Mouse (Mus musculus) limb, embryonic 13.5 days (tissue): ENCODE data around the gene Sec13. TPM values are rescaled to one million over a fixed set of nuclear protein-coding genes. Genes with fewer than 3 reads are reported as not detected.
A peak's percentile ranks its signal among the peaks of the same experiment; 100 is the strongest.
"Not testable (repeated sequence)": the region's sequence is repeated elsewhere in the genome, so short reads cannot be mapped to it uniquely, and the experiment has no call there.

Source experiments
- ATAC-seq: fragments of 200-750 bp; cut with Nextera tagmentation; 2 replicates; pipeline ENCODE4 v1.8.0; 2017; ENCODE audit warnings: low read depth, moderate number of reproducible peaks, moderate TSS enrichment; ENCODE audit not compliant: low FRiP score
- H3K27ac ChIP-seq: fragments of 300-500 bp; sonication (generic); 2 replicates; pipeline ENCODE4 v1.5.1; 2015; ENCODE audit warnings: inconsistent platforms, mild to moderate bottlenecking, moderate library complexity
- H3K27me3 ChIP-seq: fragments of 300-500 bp; sonication (generic); 2 replicates; pipeline ENCODE4 v1.6.1; 2015; ENCODE audit warnings: mild to moderate bottlenecking, inconsistent platforms
- H3K36me3 ChIP-seq: fragments of 300-500 bp; sonication (generic); 2 replicates; pipeline ENCODE4 v1.6.1; 2015; ENCODE audit warnings: inconsistent platforms, mild to moderate bottlenecking, moderate library complexity
- H3K4me1 ChIP-seq: fragments of 300-500 bp; sonication (generic); 2 replicates; pipeline ENCODE4 v1.6.1; 2015; ENCODE audit warnings: inconsistent platforms
- H3K4me2 ChIP-seq: fragments of 300-500 bp; sonication (generic); replicated peaks from 2 replicates; pipeline ENCODE4 v1.6.1; 2015; ENCODE audit warnings: inconsistent platforms, mild to moderate bottlenecking, moderate library complexity
- H3K4me3 ChIP-seq: fragments of 300-500 bp; sonication (generic); 2 replicates; pipeline ENCODE4 v1.5.1; 2015; ENCODE audit warnings: moderate library complexity, mild to moderate bottlenecking, inconsistent platforms
- H3K9ac ChIP-seq: fragments of 300-500 bp; sonication (generic); 2 replicates; pipeline ENCODE4 v1.6.1; 2015; ENCODE audit warnings: mild to moderate bottlenecking, inconsistent platforms
- H3K9me3 ChIP-seq: fragments of 300-500 bp; sonication (generic); 2 replicates; pipeline ENCODE4 v1.6.1; 2016; ENCODE audit warnings: inconsistent platforms
- WGBS: fragments of 180-500 bp; shearing (Covaris S2); methylation state at CpG from one replicate; pipeline ENCODE4 v1.1.7; 2015; 5-methylcytosine and 5-hydroxymethylcytosine counted together
- polyA plus RNA-seq: library from polyadenylated mRNA; unstranded; fragments of >200 nt; fragmentation: Nextera tagmentation; extraction: Ambion mirVana; gene quantifications from 2 replicates; pipeline ENCODE4 v1.2.1, GENCODE M21; 2015

The Sec13 gene
- polyA plus RNA-seq, 1 experiment from 2014 or later: 321 TPM

GRCm38 (mm10) chr6:113741425-113741824, 882 bp upstream of the Sec13 start:
- peaks cover 8% of the 10 kb centered on the region; the same call in 1 of the 2 replicates for H3K27me3 ChIP-seq
- no peak overlapping the region for H3K4me2 ChIP-seq
- no peak overlapping the region for H3K4me3 ChIP-seq
- ATAC-seq: no peak
- no peaks in the 10 kb centered on the region for H3K9me3 ChIP-seq
- peaks cover 22% of the 10 kb centered on the region for H3K36me3 ChIP-seq
- H3K27ac ChIP-seq: no peak overlapping the region
- peaks cover 9% of the 10 kb centered on the region for H3K4me1 ChIP-seq
- no peak overlapping the region for H3K9ac ChIP-seq
- 67% methylated on average over 2 of the region's 2 CpGs for WGBS

GRCm38 (mm10) chr6:113737318-113738046, 3.1 kb downstream of the Sec13 start:
- Histone ChIP-seq H3K4me2 (no peak overlapping the region), H3K9ac (no peak overlapping the region), H3K4me3 (no peak overlapping the region), H3K4me1 (peaks cover 9% of the 10 kb centered on the region), H3K36me3 (peaks cover 61% of the 10 kb centered on the region), H3K27ac (no peak overlapping the region), H3K9me3 (no peaks in the 10 kb centered on the region), H3K27me3 (no peaks in the 10 kb centered on the region)
- no peak for ATAC-seq
- 89% methylated on average over 9 of the region's 9 CpGs for WGBS

DNA sequence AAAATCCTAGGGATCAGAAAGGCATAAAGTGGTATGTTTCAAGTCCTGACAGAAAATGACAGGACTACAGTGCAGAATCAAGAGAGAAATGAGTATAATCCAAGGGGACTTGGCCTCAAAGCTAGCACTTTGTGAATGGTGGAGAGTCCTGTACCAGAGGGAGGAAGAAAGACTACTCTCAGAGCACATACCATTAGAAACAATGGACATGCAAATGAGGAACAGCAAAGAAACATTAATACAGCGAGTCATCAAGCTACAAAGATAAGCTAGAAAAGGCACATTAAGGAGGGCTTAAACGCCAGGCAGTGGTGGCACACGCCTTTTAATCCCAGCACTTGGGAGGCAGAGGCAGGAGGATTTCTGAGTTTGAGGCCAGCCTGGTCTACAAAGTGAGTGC, 9.2 kb downstream of the Sec13 start:
- Histone ChIP-seq H3K36me3 (peaks cover 100% of the 10 kb centered on the region), H3K9me3 (no peaks in the 10 kb centered on the region), H3K4me1 (no peaks in the 10 kb centered on the region), H3K4me2 (no peak overlapping the region), H3K4me3 (no peak overlapping the region), H3K9ac (no peak overlapping the region), H3K27ac (no peak overlapping the region), H3K27me3 (no peaks in the 10 kb centered on the region)
- no peak for ATAC-seq
- 96% methylated on average over 3 of the region's 3 CpGs for WGBS

DNA sequence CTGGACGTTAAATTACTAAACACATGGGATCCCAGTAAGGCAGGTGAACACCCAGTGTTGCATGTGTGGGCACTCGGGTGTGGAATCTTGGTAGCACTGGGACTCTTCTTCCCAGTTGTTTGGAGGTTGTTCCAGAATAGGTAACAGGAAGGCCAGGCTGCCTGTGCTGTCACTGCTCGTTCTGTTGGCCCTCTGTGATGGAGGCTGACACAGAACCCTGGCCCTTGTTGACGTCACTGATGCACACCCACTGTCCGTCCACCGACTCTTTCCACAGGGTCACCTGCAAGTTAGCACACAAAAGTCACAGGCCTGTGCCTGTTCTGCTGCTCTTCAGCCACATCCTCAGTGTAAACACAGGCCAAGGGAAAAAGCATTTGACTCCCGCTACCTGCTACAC, 12.4 kb downstream of the Sec13 start:
- Histone ChIP-seq H3K27me3 (no peaks in the 10 kb centered on the region), H3K4me1 (no peaks in the 10 kb centered on the region), H3K9me3 (no peaks in the 10 kb centered on the region), H3K36me3 (peaks cover 95% of the 10 kb centered on the region), H3K9ac (no peak overlapping the region), H3K4me2 (no peak overlapping the region), H3K4me3 (no peak overlapping the region), H3K27ac (no peak overlapping the region)
- ATAC-seq: no peak
- WGBS: 93% methylated on average over 7 of the region's 7 CpGs

DNA sequence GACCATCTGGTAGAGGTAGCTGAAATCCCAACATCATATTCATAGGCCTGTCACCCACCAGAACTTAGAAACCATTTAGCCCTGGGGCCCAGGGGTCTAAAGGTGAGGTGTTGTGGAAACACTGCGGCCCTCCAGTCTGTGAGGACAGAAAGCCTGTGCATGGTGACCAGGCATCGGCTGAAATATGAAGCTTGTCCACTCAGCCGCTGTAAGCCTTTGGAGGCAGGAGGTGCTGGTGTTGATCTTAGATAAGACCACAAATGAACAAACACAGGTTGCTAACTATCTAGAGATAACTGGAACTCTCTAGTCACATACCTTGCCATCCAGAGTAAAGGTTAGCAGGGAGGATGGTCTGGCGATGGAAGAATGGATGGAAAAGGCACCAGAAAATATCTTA, 19.5 kb downstream of the Sec13 start:
- ATAC-seq: no peak
- Histone ChIP-seq H3K9me3 (no peaks in the 10 kb centered on the region), H3K27me3 (no peaks in the 10 kb centered on the region), H3K4me3 (no peak overlapping the region), H3K4me2 (no peak overlapping the region), H3K4me1 (no peaks in the 10 kb centered on the region), H3K36me3 (peaks cover 81% of the 10 kb centered on the region), H3K27ac (no peak overlapping the region), H3K9ac (no peak overlapping the region)
- WGBS: 93% methylated on average over 4 of the region's 4 CpGs

GRCm38 (mm10) chr6:113719878-113720277, 20.7 kb downstream of the Sec13 start, which contains the start of gene Ghrl:
Gene Ghrl, minus strand, starts transcription at chr6:113719880.
- Histone ChIP-seq H3K36me3 (peaks cover 83% of the 10 kb centered on the region), H3K4me1 (no peaks in the 10 kb centered on the region), H3K4me2 (no peak within 1 kb of the TSS), H3K27ac (no peak within 1 kb of the TSS), H3K9me3 (no peaks in the 10 kb centered on the region), H3K9ac (no peak within 1 kb of the TSS), H3K4me3 (no peak within 1 kb of the TSS), H3K27me3 (no peaks in the 10 kb centered on the region)
- no peak for ATAC-seq
- 90% methylated on average over 3 of the region's 3 CpGs for whole genome bisulfite sequencing

DNA sequence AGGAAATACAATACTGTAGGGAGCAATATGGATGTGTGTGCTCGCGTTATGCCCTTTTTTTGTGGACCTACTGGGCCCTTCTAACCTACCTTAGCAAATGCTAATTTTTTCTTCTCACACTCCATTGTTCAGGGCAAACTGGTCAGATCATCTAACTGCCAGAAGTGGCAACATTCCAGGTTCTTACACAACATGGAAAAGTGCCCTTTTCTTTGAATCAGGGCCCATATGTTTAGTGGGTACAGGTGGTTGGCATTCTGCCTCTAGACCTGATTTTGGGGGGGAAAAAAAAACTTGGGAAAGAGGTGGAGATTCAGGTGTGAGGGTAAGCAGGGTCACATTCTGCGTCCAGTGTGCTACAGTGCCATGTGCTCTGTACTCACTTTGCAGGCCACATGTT, 23.0 kb downstream of the Sec13 start:
- Histone ChIP-seq H3K9me3 (no peaks in the 10 kb centered on the region), H3K27ac (no peak overlapping the region), H3K4me3 (no peak overlapping the region), H3K9ac (no peak overlapping the region), H3K27me3 (no peaks in the 10 kb centered on the region), H3K4me1 (no peaks in the 10 kb centered on the region), H3K36me3 (peaks cover 87% of the 10 kb centered on the region), H3K4me2 (no peak overlapping the region)
- no peak for ATAC-seq
- WGBS: 89% methylated on average over 3 of the region's 3 CpGs

- Histone ChIP-seq H3K9me3 (no peaks in the 10 kb centered on the region), H3K27me3 (no peaks in the 10 kb centered on the region), H3K9ac (no peak overlapping the region), H3K27ac (no peak overlapping the region), H3K4me2 (no peak overlapping the region), H3K4me3 (no peak overlapping the region), H3K4me1 (no peaks in the 10 kb centered on the region), H3K36me3 (peaks cover 93% of the 10 kb centered on the region)
- ATAC-seq: no peak
- 84% methylated on average over 1 of the region's 1 CpGs for WGBS
Measured at GRCm38 (mm10) chr6:113714797-113715196, 25.7 kb downstream of the Sec13 start.

GRCm38 (mm10) chr6:113714276-113714675, 26.3 kb downstream of the Sec13 start:
- H3K27me3 ChIP-seq: no peaks in the 10 kb centered on the region
- H3K27ac ChIP-seq: no peak overlapping the region
- 98% methylated on average over 2 of the region's 2 CpGs for WGBS
- no peaks in the 10 kb centered on the region for H3K4me1 ChIP-seq
- ATAC-seq: no peak
- H3K4me3 ChIP-seq: no peak overlapping the region
- H3K4me2 ChIP-seq: no peak overlapping the region
- H3K9me3 ChIP-seq: no peaks in the 10 kb centered on the region
- peaks cover 93% of the 10 kb centered on the region for H3K36me3 ChIP-seq
- H3K9ac ChIP-seq: no peak overlapping the region

- H3K27ac ChIP-seq, H3K4me2 ChIP-seq, H3K4me3 ChIP-seq, ATAC-seq, H3K9ac ChIP-seq, H3K27me3 ChIP-seq, H3K9me3 ChIP-seq, H3K4me1 ChIP-seq: not testable (repeated sequence)
- WGBS: 91% methylated on average over 5 of the region's 5 CpGs
- H3K36me3 ChIP-seq: peaks cover 93% of the 10 kb centered on the region
Measured at GRCm38 (mm10) chr6:113713389-113713788, 27.2 kb downstream of the Sec13 start.

DNA sequence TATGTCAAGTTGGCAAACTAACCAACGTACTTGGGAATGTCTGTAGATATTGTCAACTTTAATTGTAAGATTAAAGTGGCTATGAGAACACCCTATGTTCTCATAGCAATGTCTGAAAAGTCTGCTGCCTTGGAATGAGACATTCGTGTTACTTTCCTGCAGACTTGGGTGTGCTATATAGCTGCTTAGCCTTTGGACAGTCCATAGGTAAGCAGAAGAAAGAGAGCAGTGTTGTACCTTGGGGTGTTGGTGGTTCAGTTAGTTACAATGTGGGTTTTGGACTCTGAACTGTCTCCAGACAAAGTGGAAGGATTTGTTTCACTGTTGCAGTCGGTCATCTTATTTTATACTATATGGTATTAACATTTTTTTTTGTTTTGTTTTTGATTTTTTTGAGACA, 27.8 kb downstream of the Sec13 start:
- Histone ChIP-seq H3K36me3 (peaks cover 96% of the 10 kb centered on the region), H3K9me3 (no peaks in the 10 kb centered on the region), H3K27ac (no peak overlapping the region), H3K4me2 (no peak overlapping the region), H3K9ac (no peak overlapping the region), H3K4me3 (no peak overlapping the region), H3K4me1 (no peaks in the 10 kb centered on the region), H3K27me3 (no peaks in the 10 kb centered on the region)
- WGBS: 89% methylated on average over 3 of the region's 3 CpGs
- no peak for ATAC-seq

- WGBS: under 1% methylated on average over 109 of the region's 113 CpGs
- ATAC-seq: no peak; the same call in 1 of the 2 replicates
- Histone ChIP-seq H3K4me1 (peaks cover 31% of the 10 kb centered on the region), H3K9ac (peak overlapping the region; percentile 88), H3K27me3 (no peaks in the 10 kb centered on the region), H3K9me3 (no peaks in the 10 kb centered on the region), H3K27ac (peak overlapping the region; percentile 84), H3K4me2 (peak overlapping the region; percentile 97), H3K4me3 (peak overlapping the region; percentile 93), H3K36me3 (peaks cover 31% of the 10 kb centered on the region)
Measured at GRCm38 (mm10) chr6:113697222-113698205, 43.0 kb downstream of the Sec13 start.
